Mouse (Mus musculus): ENCODE measurements around the gene Slf1. TPM values are rescaled to one million over a fixed set of nuclear protein-coding genes. Genes with fewer than 3 reads are reported as not detected.
A peak's percentile ranks its signal among the peaks of the same experiment; 100 is the strongest.
"Not testable (repeated sequence)": the region's sequence is repeated elsewhere in the genome, so short reads cannot be mapped to it uniquely, and the experiment has no call there.

Slf1 gene
- polyA plus RNA-seq (2015; fragmentation: Nextera tagmentation; extraction: Ambion mirVana), result 17.2 and 20.8 TPM in 2 replicates

GRCm38 (mm10) chr13:77134931-77135620, at the start of gene Slf1, which contains the start of gene 2210408I21Rik:
TSS of gene Slf1 (minus strand) at chr13:77135473.
TSS of gene 2210408I21Rik (plus strand) at chr13:77135540.
- peak; percentile 99 for ATAC-seq
- H3K9me3 ChIP-seq (ENCODE audit: control insufficient read depth, low read length), result no peaks in the 10 kb centered on the region
- H3K4me1 ChIP-seq (ENCODE audit: control insufficient read depth, insufficient read depth, low read length), result no peaks in the 10 kb centered on the region
- peak within 1 kb of the TSS; percentile 99 for H3K4me3 ChIP-seq (ENCODE audit: low read length)
- peak within 1 kb of the TSS; percentile 56 for H3K4me2 ChIP-seq (ENCODE audit: low read depth, low read length)
- no peaks in the 10 kb centered on the region for H3K36me3 ChIP-seq (ENCODE audit: control insufficient read depth, insufficient read depth, low read length)
- WGBS, result under 1% methylated on average over 65 of the region's 65 CpGs
- peak within 1 kb of the TSS; percentile 94 for H3K27ac ChIP-seq (ENCODE audit: low read length)
- H3K9ac ChIP-seq (ENCODE audit: low read depth, low read length), result peak within 1 kb of the TSS; percentile 92
- no peaks in the 10 kb centered on the region for H3K27me3 ChIP-seq (replicated peaks; ENCODE audit: control insufficient read depth, insufficient read depth, low read length)

- ATAC-seq, result no peak
- Histone ChIP-seq H3K4me1 (ENCODE audit: control insufficient read depth, insufficient read depth, low read length) (no peaks in the 10 kb centered on the region), H3K27ac (ENCODE audit: low read length) (no peak overlapping the region)
Observed at GRCm38 (mm10) chr13:77177931-77178330, 42.7 kb upstream of the Slf1 start.

GRCm38 (mm10) chr13:77140890-77141289, 5.6 kb upstream of the Slf1 start:
- no peak overlapping the region for H3K9ac ChIP-seq (ENCODE audit: low read depth, low read length)
- no peaks in the 10 kb centered on the region for H3K4me1 ChIP-seq (ENCODE audit: control insufficient read depth, insufficient read depth, low read length)
- WGBS, result 87% methylated on average over 2 of the region's 2 CpGs
- H3K4me3 ChIP-seq (ENCODE audit: low read length), result no peak overlapping the region
- no peaks in the 10 kb centered on the region for H3K9me3 ChIP-seq (ENCODE audit: control insufficient read depth, low read length)
- H3K36me3 ChIP-seq (ENCODE audit: control insufficient read depth, insufficient read depth, low read length), result no peaks in the 10 kb centered on the region
- no peaks in the 10 kb centered on the region for H3K27me3 ChIP-seq (replicated peaks; ENCODE audit: control insufficient read depth, insufficient read depth, low read length)
- no peak overlapping the region for H3K4me2 ChIP-seq (ENCODE audit: low read depth, low read length)
- no peak overlapping the region for H3K27ac ChIP-seq (ENCODE audit: low read length)
- no peak for ATAC-seq

More at GRCm38 (mm10) chr13:77177931-77178330, 42.7 kb upstream of the Slf1 start:
- Histone ChIP-seq H3K36me3 (ENCODE audit: control insufficient read depth, insufficient read depth, low read length) (no peaks in the 10 kb centered on the region), H3K4me3 (ENCODE audit: low read length) (no peak overlapping the region), H3K27me3 (replicated peaks; ENCODE audit: control insufficient read depth, insufficient read depth, low read length) (no peaks in the 10 kb centered on the region), H3K9ac (ENCODE audit: low read depth, low read length) (no peak overlapping the region), H3K4me2 (ENCODE audit: low read depth, low read length) (no peak overlapping the region), H3K9me3 (ENCODE audit: control insufficient read depth, low read length) (no peaks in the 10 kb centered on the region; the same call in 1 of the 2 replicates)

GRCm38 (mm10) chr13:77135621-77135981, 328 bp upstream of the Slf1 start:
- Histone ChIP-seq H3K9me3 (ENCODE audit: control insufficient read depth, low read length) (no peaks in the 10 kb centered on the region), H3K27me3 (replicated peaks; ENCODE audit: control insufficient read depth, insufficient read depth, low read length) (no peaks in the 10 kb centered on the region), H3K4me3 (ENCODE audit: low read length) (peak overlapping the region; percentile 99), H3K36me3 (ENCODE audit: control insufficient read depth, insufficient read depth, low read length) (no peaks in the 10 kb centered on the region), H3K4me1 (ENCODE audit: control insufficient read depth, insufficient read depth, low read length) (no peaks in the 10 kb centered on the region), H3K4me2 (ENCODE audit: low read depth, low read length) (peak overlapping the region; percentile 56), H3K9ac (ENCODE audit: low read depth, low read length) (peak overlapping the region; percentile 92), H3K27ac (ENCODE audit: low read length) (peak overlapping the region; percentile 94; the same call in 1 of the 2 replicates)
- WGBS, result 1% methylated on average over 11 of the region's 11 CpGs
- ATAC-seq, result peak; percentile 77

- ATAC-seq, result no peak
- H3K27ac ChIP-seq (ENCODE audit: low read length), result no peak overlapping the region
- H3K9me3 ChIP-seq (ENCODE audit: control insufficient read depth, low read length), result no peaks in the 10 kb centered on the region
- H3K4me1 ChIP-seq (ENCODE audit: control insufficient read depth, insufficient read depth, low read length), result no peaks in the 10 kb centered on the region
- H3K4me2 ChIP-seq (ENCODE audit: low read depth, low read length), result no peak overlapping the region
- H3K9ac ChIP-seq (ENCODE audit: low read depth, low read length), result no peak overlapping the region
- H3K36me3 ChIP-seq (ENCODE audit: control insufficient read depth, insufficient read depth, low read length), result no peaks in the 10 kb centered on the region
- H3K4me3 ChIP-seq (ENCODE audit: low read length), result no peak overlapping the region
- WGBS, result 73% methylated on average over 2 of the region's 2 CpGs
- H3K27me3 ChIP-seq (replicated peaks; ENCODE audit: control insufficient read depth, insufficient read depth, low read length), result no peaks in the 10 kb centered on the region
Observed at GRCm38 (mm10) chr13:77131132-77131531, 4.1 kb downstream of the Slf1 start.

GRCm38 (mm10) chr13:77128240-77128639, 7.0 kb downstream of the Slf1 start:
- Histone ChIP-seq H3K4me3 (ENCODE audit: low read length) (no peak overlapping the region), H3K9me3 (ENCODE audit: control insufficient read depth, low read length) (no peaks in the 10 kb centered on the region), H3K4me1 (ENCODE audit: control insufficient read depth, insufficient read depth, low read length) (no peaks in the 10 kb centered on the region), H3K9ac (ENCODE audit: low read depth, low read length) (no peak overlapping the region), H3K27ac (ENCODE audit: low read length) (no peak overlapping the region), H3K36me3 (ENCODE audit: control insufficient read depth, insufficient read depth, low read length) (no peaks in the 10 kb centered on the region), H3K4me2 (ENCODE audit: low read depth, low read length) (no peak overlapping the region), H3K27me3 (replicated peaks; ENCODE audit: control insufficient read depth, insufficient read depth, low read length) (no peaks in the 10 kb centered on the region)
- no peak for ATAC-seq
- 84% methylated on average over 2 of the region's 2 CpGs for WGBS

GRCm38 (mm10) chr13:77125159-77125558, 10.1 kb downstream of the Slf1 start:
- H3K4me3 ChIP-seq (ENCODE audit: low read length), result no peak overlapping the region
- WGBS, result 90% methylated on average over 3 of the region's 3 CpGs
- no peaks in the 10 kb centered on the region for H3K36me3 ChIP-seq (ENCODE audit: control insufficient read depth, insufficient read depth, low read length)
- H3K27me3 ChIP-seq (replicated peaks; ENCODE audit: control insufficient read depth, insufficient read depth, low read length), result no peaks in the 10 kb centered on the region
- no peak for ATAC-seq
- no peaks in the 10 kb centered on the region for H3K4me1 ChIP-seq (ENCODE audit: control insufficient read depth, insufficient read depth, low read length)
- no peak overlapping the region for H3K27ac ChIP-seq (ENCODE audit: low read length)
- H3K9ac ChIP-seq (ENCODE audit: low read depth, low read length), result no peak overlapping the region
- H3K4me2 ChIP-seq (ENCODE audit: low read depth, low read length), result no peak overlapping the region
- H3K9me3 ChIP-seq (ENCODE audit: control insufficient read depth, low read length), result no peaks in the 10 kb centered on the region

GRCm38 (mm10) chr13:77118695-77119094, 16.6 kb downstream of the Slf1 start:
- Histone ChIP-seq H3K9ac (ENCODE audit: low read depth, low read length) (no peak overlapping the region), H3K4me1 (ENCODE audit: control insufficient read depth, insufficient read depth, low read length) (no peaks in the 10 kb centered on the region), H3K9me3 (ENCODE audit: control insufficient read depth, low read length) (no peaks in the 10 kb centered on the region), H3K4me2 (ENCODE audit: low read depth, low read length) (no peak overlapping the region), H3K27ac (ENCODE audit: low read length) (no peak overlapping the region), H3K4me3 (ENCODE audit: low read length) (no peak overlapping the region), H3K27me3 (replicated peaks; ENCODE audit: control insufficient read depth, insufficient read depth, low read length) (no peaks in the 10 kb centered on the region), H3K36me3 (ENCODE audit: control insufficient read depth, insufficient read depth, low read length) (0 out of 2 replicates have a peak, but pooled peaks cover 3% of the 10 kb centered on the region)
- 76% methylated on average over 4 of the region's 4 CpGs for WGBS
- peak; percentile 44; the same call in 1 of the 2 replicates for ATAC-seq

- Histone ChIP-seq H3K36me3 (ENCODE audit: control insufficient read depth, insufficient read depth, low read length) (no peaks in the 10 kb centered on the region), H3K9ac (ENCODE audit: low read depth, low read length) (no peak overlapping the region), H3K27me3 (replicated peaks; ENCODE audit: control insufficient read depth, insufficient read depth, low read length) (no peaks in the 10 kb centered on the region), H3K4me1 (ENCODE audit: control insufficient read depth, insufficient read depth, low read length) (no peaks in the 10 kb centered on the region), H3K27ac (ENCODE audit: low read length) (no peak overlapping the region), H3K4me3 (ENCODE audit: low read length) (no peak overlapping the region), H3K4me2 (ENCODE audit: low read depth, low read length) (no peak overlapping the region), H3K9me3 (ENCODE audit: control insufficient read depth, low read length) (no peaks in the 10 kb centered on the region)
- no peak for ATAC-seq
Observed at GRCm38 (mm10) chr13:77107734-77108133, 27.5 kb downstream of the Slf1 start.

- H3K4me3 ChIP-seq (ENCODE audit: low read length); ATAC-seq; H3K9me3 ChIP-seq (ENCODE audit: control insufficient read depth, low read length); H3K4me1 ChIP-seq (ENCODE audit: control insufficient read depth, insufficient read depth, low read length); H3K27ac ChIP-seq (ENCODE audit: low read length); H3K36me3 ChIP-seq (ENCODE audit: control insufficient read depth, insufficient read depth, low read length); H3K27me3 ChIP-seq (replicated peaks; ENCODE audit: control insufficient read depth, insufficient read depth, low read length); H3K9ac ChIP-seq (ENCODE audit: low read depth, low read length); H3K4me2 ChIP-seq (ENCODE audit: low read depth, low read length): not testable (repeated sequence)
- 100% methylated on average over 1 of the region's 1 CpGs for WGBS
Observed at GRCm38 (mm10) chr13:77092876-77093275, 42.4 kb downstream of the Slf1 start.
